Mouse (Mus musculus) spleen, adult 2 months (tissue): Measurements from ENCODE around the gene Axin1. TPM values are rescaled to one million over a fixed set of nuclear protein-coding genes. Genes with fewer than 3 reads are reported as not detected.
A peak's percentile ranks its signal among the peaks of the same experiment; 100 is the strongest.
"Not testable (repeated sequence)": the region's sequence is repeated elsewhere in the genome, so short reads cannot be mapped to it uniquely, and the experiment has no call there.

Source experiments
- DNase-seq, 2 experiments: peaks; one replicate each; pipeline versions ENCODE4 v3.0.0 to v3.0.0-alpha.2; 2012 to 2021; ENCODE audit warnings: low spot score in 2 of 2, low read depth in 1 of 2
- H3K27ac ChIP-seq: fragments of 200-500 bp; 2 replicates; pipeline ENCODE4 v1.5.1; 2012; ENCODE audit warnings: low read length, inconsistent platforms; ENCODE audit not compliant: insufficient read depth
- H3K27me3 ChIP-seq: fragments of 200-500 bp; 2 replicates; pipeline ENCODE4 v1.6.1; 2012; ENCODE audit warnings: mild to moderate bottlenecking, moderate library complexity, low read length, inconsistent platforms; ENCODE audit not compliant: control insufficient read depth, insufficient read depth
- H3K36me3 ChIP-seq: fragments of 200-500 bp; 2 replicates; pipeline ENCODE4 v1.6.1; 2012; ENCODE audit warnings: mild to moderate bottlenecking, low read length, inconsistent platforms; ENCODE audit not compliant: control insufficient read depth, insufficient read depth
- H3K4me1 ChIP-seq: fragments of 200-500 bp; 2 replicates; pipeline ENCODE4 v1.6.1; 2011; ENCODE audit warnings: inconsistent platforms; ENCODE audit not compliant: control insufficient read depth, insufficient read depth, insufficient read length
- H3K4me3 ChIP-seq: fragments of 200-500 bp; 2 replicates; pipeline ENCODE4 v1.5.1; 2011; ENCODE audit warnings: mild to moderate bottlenecking, inconsistent platforms; ENCODE audit not compliant: insufficient read depth, insufficient read length; ENCODE audit errors: extremely low read depth
- CTCF ChIP-seq: fragments of 200-500 bp; IDR thresholded peaks from 2 replicates; pipeline ENCODE4 v1.5.1; 2011; ENCODE audit warnings: mild to moderate bottlenecking, inconsistent platforms; ENCODE audit not compliant: insufficient read depth, insufficient read length, insufficient replicate concordance; ENCODE audit errors: extremely low read depth
- POLR2A ChIP-seq: fragments of 200-500 bp; IDR thresholded peaks from 2 replicates; pipeline ENCODE4 v1.6.1; 2011; ENCODE audit warnings: low read depth, low read length, inconsistent platforms
- WGBS: fragments of 180-500 bp; shearing (Covaris S2); methylation state at CpG from one replicate; pipeline ENCODE4 v1.1.7; 2018; 5-methylcytosine and 5-hydroxymethylcytosine counted together
- polyA plus RNA-seq: library from polyadenylated mRNA; depleted of rRNA; stranded (reverse); fragments of >200 nt; gene quantifications from 2 replicates; pipeline ENCODE4 v1.2.3, GENCODE M21; 2012

Gene Axin1
- polyA plus RNA-seq, 1 experiment: 18.6 TPM

GRCm38 (mm10) chr17:26149056-26149455 is 10.6 kb downstream of the Axin1 start:
- 90% methylated on average over 2 of the region's 2 CpGs for WGBS
- no peaks in the 10 kb centered on the region for H3K27me3 ChIP-seq
- peaks cover 4% of the 10 kb centered on the region; the same call in 1 of the 2 replicates for H3K4me1 ChIP-seq
- TF ChIP-seq POLR2A (no peak), CTCF (no peak)
- H3K4me3 ChIP-seq: no peak overlapping the region
- DNase-seq: no peak
- H3K27ac ChIP-seq: no peak overlapping the region
- H3K36me3 ChIP-seq: peaks cover 13% of the 10 kb centered on the region

- Histone ChIP-seq H3K4me3 (no peak overlapping the region), H3K27me3 (no peaks in the 10 kb centered on the region), H3K36me3 (peaks cover 13% of the 10 kb centered on the region), H3K4me1 (peaks cover under 1% of the 10 kb centered on the region; the same call in 1 of the 2 replicates), H3K27ac (no peak overlapping the region)
- 93% methylated on average over 2 of the region's 2 CpGs for WGBS
- no peak for DNase-seq
- TF ChIP-seq POLR2A: no peak
- TF ChIP-seq CTCF: no peak
Measured at GRCm38 (mm10) chr17:26151886-26152630, 13.6 kb downstream of the Axin1 start.

GRCm38 (mm10) chr17:26162736-26163135 is 24.2 kb downstream of the Axin1 start:
- no peak for DNase-seq

GRCm38 (mm10) chr17:26168039-26168438 is 29.6 kb downstream of the Axin1 start:
- H3K27me3 ChIP-seq: no peaks in the 10 kb centered on the region
- peak; percentile 49 to 77 for DNase-seq
- peak overlapping the region; percentile 75 for H3K27ac ChIP-seq
- peaks cover 22% of the 10 kb centered on the region for H3K4me1 ChIP-seq
- H3K4me3 ChIP-seq: no peak overlapping the region
- no peaks in the 10 kb centered on the region for H3K36me3 ChIP-seq
- TF ChIP-seq POLR2A: no peak
- 3% methylated on average over 2 of the region's 2 CpGs for WGBS

More at GRCm38 (mm10) chr17:26162736-26163135, 24.2 kb downstream of the Axin1 start:
- peaks cover 14% of the 10 kb centered on the region; the same call in 1 of the 2 replicates for H3K4me1 ChIP-seq
- H3K27me3 ChIP-seq: no peaks in the 10 kb centered on the region
- WGBS: 83% methylated on average over 1 of the region's 1 CpGs
- no peak overlapping the region for H3K4me3 ChIP-seq
- no peak overlapping the region for H3K27ac ChIP-seq
- TF ChIP-seq CTCF: no peak
- TF ChIP-seq POLR2A: no peak
- no peaks in the 10 kb centered on the region for H3K36me3 ChIP-seq

GRCm38 (mm10) chr17:26175248-26175647 is 36.8 kb downstream of the Axin1 start:
- H3K4me3 ChIP-seq, H3K4me1 ChIP-seq: not testable (repeated sequence)
- WGBS: 86% methylated on average over 2 of the region's 2 CpGs

GRCm38 (mm10) chr17:26178611-26179010 is 40.1 kb downstream of the Axin1 start:
- H3K27ac ChIP-seq: no peak overlapping the region
- no peak for TF ChIP-seq CTCF
- TF ChIP-seq POLR2A: no peak

More at GRCm38 (mm10) chr17:26175248-26175647, 36.8 kb downstream of the Axin1 start:
- DNase-seq, H3K36me3 ChIP-seq, H3K27ac ChIP-seq, H3K27me3 ChIP-seq: not testable (repeated sequence)

GRCm38 (mm10) chr17:26181179-26181578 is 42.7 kb downstream of the Axin1 start:
- WGBS: 92% methylated on average over 3 of the region's 3 CpGs
- no peaks in the 10 kb centered on the region for H3K4me1 ChIP-seq

More at GRCm38 (mm10) chr17:26178611-26179010, 40.1 kb downstream of the Axin1 start:
- H3K4me3 ChIP-seq: no peak overlapping the region
- DNase-seq: no peak
- no peaks in the 10 kb centered on the region for H3K27me3 ChIP-seq
- H3K4me1 ChIP-seq: no peaks in the 10 kb centered on the region
- peaks cover 11% of the 10 kb centered on the region for H3K36me3 ChIP-seq

More at GRCm38 (mm10) chr17:26181179-26181578, 42.7 kb downstream of the Axin1 start:
- H3K4me3 ChIP-seq: no peak overlapping the region
- H3K36me3 ChIP-seq: peaks cover 15% of the 10 kb centered on the region
- DNase-seq: no peak
- TF ChIP-seq CTCF: no peak
- no peak for TF ChIP-seq POLR2A
- no peaks in the 10 kb centered on the region for H3K27me3 ChIP-seq
- H3K27ac ChIP-seq: no peak overlapping the region
